Mouse (Mus musculus) liver, embryonic 16.5 days (tissue): Measurements from ENCODE around the gene Tmed1. TPM values are rescaled to one million over a fixed set of nuclear protein-coding genes. Genes with fewer than 3 reads are reported as not detected.
"Not testable (repeated sequence)": the region's sequence is repeated elsewhere in the genome, so short reads cannot be mapped to it uniquely, and the experiment has no call there.

ENCODE experiments used
- ATAC-seq: fragments of 200-750 bp; cut with Nextera tagmentation; 2 replicates; pipeline ENCODE4 v1.8.0; 2017; ENCODE audit warnings: low read depth, mild to moderate bottlenecking, moderate number of reproducible peaks, moderate library complexity
- H3K27ac ChIP-seq: fragments of 300-500 bp; sonication (generic); 2 replicates; pipeline ENCODE4 v1.5.1; 2014; ENCODE audit warnings: mild to moderate bottlenecking, low read length
- H3K27me3 ChIP-seq: fragments of 300-500 bp; sonication (generic); 2 replicates; pipeline ENCODE4 v1.6.1; 2014; ENCODE audit warnings: low read depth, low read length, mixed read lengths; ENCODE audit not compliant: control insufficient read depth, insufficient read depth
- H3K36me3 ChIP-seq: fragments of 300-500 bp; sonication (generic); 2 replicates; pipeline ENCODE4 v1.6.1; 2014; ENCODE audit warnings: mild to moderate bottlenecking; ENCODE audit not compliant: control insufficient read depth, insufficient read depth
- H3K4me1 ChIP-seq: fragments of 300-500 bp; sonication (generic); 2 replicates; pipeline ENCODE4 v1.6.1; 2014; ENCODE audit warnings: low read depth, low read length, mixed read lengths; ENCODE audit not compliant: control insufficient read depth
- H3K4me2 ChIP-seq: fragments of 300-500 bp; sonication (generic); 2 replicates; pipeline ENCODE4 v1.6.1; 2014; ENCODE audit warnings: low read depth, low read length, mixed read lengths
- H3K4me3 ChIP-seq: fragments of 300-500 bp; sonication (generic); 2 replicates; pipeline ENCODE4 v1.5.1; 2014; ENCODE audit warnings: low read depth, mild to moderate bottlenecking, low read length
- H3K9ac ChIP-seq: fragments of 300-500 bp; sonication (generic); 2 replicates; pipeline ENCODE4 v1.6.1; 2014; ENCODE audit warnings: low read depth, low read length
- H3K9me3 ChIP-seq: fragments of 300-500 bp; sonication (generic); replicated peaks from 2 replicates; pipeline ENCODE4 v1.6.1; 2016; ENCODE audit warnings: low read length; ENCODE audit not compliant: control insufficient read depth
- WGBS: fragments of 180-500 bp; shearing (Covaris S2); extraction: QIAGEN DNeasy Blood & Tissue Kit; methylation state at CpG from one replicate; pipeline ENCODE4 v1.1.7; 2014; ENCODE audit not compliant: insufficient replicate concordance; 5-methylcytosine and 5-hydroxymethylcytosine counted together
- polyA plus RNA-seq: library from polyadenylated mRNA; unstranded; fragments of >200 nt; fragmentation: Nextera tagmentation; extraction: Ambion mirVana; gene quantifications from 2 replicates; pipeline ENCODE4 v1.2.1, GENCODE M21; 2015

Tmed1 gene
- polyA plus RNA-seq, 1 experiment from 2014 or later, result 27.3 TPM

DNA sequence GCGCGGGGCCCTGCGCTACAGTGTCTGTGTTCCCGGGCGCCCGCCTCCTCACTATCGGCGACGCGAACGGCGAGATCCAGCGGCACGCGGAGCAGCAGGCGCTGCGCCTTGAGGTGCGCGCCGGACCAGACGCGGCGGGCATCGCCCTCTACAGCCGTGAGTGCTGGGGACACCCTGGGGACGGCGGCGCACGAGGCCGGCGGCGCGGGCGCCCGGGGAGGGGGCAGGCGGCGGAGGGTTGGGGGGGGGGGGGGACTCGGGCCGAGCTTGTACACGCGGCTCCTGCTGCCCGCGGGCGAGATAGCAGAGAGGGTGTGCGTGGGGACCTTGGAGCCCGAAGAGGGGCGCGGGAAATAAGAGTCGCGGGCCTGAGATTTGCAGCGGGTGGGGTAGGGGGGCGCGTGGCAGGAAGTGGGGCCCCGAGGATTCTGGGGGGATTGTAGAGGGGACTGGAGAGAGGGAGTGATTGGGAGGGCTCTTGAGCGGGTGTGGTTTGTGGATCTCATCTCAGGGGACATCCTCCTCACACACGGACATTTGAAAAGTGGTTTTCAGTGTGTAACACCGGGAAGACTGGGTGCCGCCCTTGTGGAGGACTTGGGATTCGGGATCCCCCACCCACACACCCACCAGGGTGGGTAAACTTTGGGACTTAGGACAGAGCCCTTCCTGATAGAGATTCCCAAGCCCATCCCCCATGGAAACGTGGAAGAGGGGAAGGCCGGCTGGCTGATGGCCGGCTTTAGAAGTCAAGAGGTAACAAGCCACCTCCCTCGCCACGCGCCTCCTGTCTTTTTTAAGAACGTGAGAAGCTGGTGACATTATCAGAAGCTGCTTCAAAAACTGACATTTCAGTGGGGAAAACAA lies 37.3 kb upstream of the Tmed1 start:
- Histone ChIP-seq H3K4me2 (peak overlapping the region; percentile 84), H3K4me1 (peaks cover 21% of the 10 kb centered on the region), H3K36me3 (peaks cover 4% of the 10 kb centered on the region; the same call in 1 of the 2 replicates), H3K9ac (peak overlapping the region; percentile 98), H3K27me3 (no peaks in the 10 kb centered on the region), H3K9me3 (no peaks in the 10 kb centered on the region), H3K4me3 (peak overlapping the region; percentile 71), H3K27ac (peak overlapping the region; percentile 94)
- WGBS, result under 1% methylated on average over 47 of the region's 66 CpGs
- ATAC-seq, result peak; percentile 20

DNA sequence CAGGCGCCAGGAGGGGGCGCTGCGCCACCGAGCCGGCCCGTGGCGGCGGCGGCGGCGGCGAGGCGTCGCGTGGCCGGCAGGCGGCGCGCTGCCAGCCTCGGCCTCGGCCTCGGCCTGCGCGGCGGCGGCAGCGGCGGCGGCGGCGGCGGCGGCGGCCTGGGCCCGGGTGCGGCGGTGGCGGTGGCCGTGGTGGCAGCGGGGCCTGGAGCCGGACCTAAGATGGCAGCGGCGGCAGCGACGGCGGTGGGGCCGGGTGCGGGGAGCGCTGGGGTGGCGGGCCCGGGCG lies 36.7 kb upstream of the Tmed1 start, which contains the start of gene Carm1:
TSS of gene Carm1 (plus strand) at position 106 of the 286 bp plus-strand sequence.
- H3K4me3 ChIP-seq, result peak within 1 kb of the TSS; percentile 71
- H3K36me3 ChIP-seq, result peaks cover 4% of the 10 kb centered on the region; the same call in 1 of the 2 replicates
- peak within 1 kb of the TSS; percentile 94 for H3K4me2 ChIP-seq
- no peaks in the 10 kb centered on the region for H3K9me3 ChIP-seq
- peaks cover 21% of the 10 kb centered on the region for H3K4me1 ChIP-seq
- no peaks in the 10 kb centered on the region for H3K27me3 ChIP-seq
- ATAC-seq, result no peak
- 0% methylated on average over 18 of the region's 52 CpGs for WGBS
- peak within 1 kb of the TSS; percentile 98 for H3K9ac ChIP-seq
- peak within 1 kb of the TSS; percentile 94 for H3K27ac ChIP-seq

DNA sequence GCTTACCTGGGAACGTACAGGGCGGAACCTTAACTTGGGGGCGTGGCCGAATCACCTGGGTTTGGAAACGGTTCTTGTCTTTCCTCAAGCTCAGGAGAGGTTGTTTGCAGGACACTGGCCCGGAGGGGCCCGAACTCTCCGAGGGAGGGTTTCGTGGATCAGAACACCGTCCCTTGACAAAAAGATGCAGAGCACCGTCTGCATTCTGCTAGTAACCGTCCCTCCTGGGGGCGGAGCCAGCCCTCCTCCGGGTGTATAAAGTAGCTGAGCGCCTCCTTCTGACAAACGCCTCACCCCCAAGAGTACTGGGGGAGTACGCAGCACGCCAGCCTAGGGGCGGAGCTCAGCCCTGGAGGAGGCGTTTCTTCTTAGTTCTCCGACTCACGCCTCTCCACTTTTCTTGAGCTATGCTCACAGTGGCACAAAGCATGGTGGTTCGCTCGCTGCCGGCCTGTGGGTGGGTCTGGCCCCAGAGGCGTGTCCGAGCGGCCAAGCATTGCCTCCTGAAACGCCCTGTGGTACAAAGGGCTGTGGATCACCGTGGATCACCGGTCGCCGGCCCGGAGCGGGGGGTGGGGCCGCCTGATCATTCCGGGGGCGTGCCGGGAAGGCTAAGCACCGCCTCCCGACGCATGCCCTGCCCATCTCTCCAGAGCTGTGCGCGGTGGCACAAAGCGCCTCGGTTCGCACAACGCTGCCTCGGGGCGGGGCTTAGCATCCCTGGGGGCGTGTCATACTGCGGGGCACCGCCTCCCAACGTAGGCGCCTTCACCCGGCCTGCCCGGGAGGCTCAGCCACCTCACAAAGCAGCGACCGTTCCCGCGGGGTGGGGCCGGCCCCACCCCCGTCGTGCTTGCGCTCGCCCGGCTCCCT lies 36.1 kb upstream of the Tmed1 start:
- ATAC-seq, result peak; percentile 84
- Histone ChIP-seq H3K4me2 (peak overlapping the region; percentile 94), H3K4me1 (peaks cover 19% of the 10 kb centered on the region), H3K27me3 (no peaks in the 10 kb centered on the region), H3K4me3 (peak overlapping the region; percentile 71), H3K9ac (peak overlapping the region; percentile 66), H3K27ac (peak overlapping the region; percentile 94), H3K36me3 (peaks cover 4% of the 10 kb centered on the region; the same call in 1 of the 2 replicates), H3K9me3 (no peaks in the 10 kb centered on the region)
- under 1% methylated on average over 67 of the region's 67 CpGs for WGBS

DNA sequence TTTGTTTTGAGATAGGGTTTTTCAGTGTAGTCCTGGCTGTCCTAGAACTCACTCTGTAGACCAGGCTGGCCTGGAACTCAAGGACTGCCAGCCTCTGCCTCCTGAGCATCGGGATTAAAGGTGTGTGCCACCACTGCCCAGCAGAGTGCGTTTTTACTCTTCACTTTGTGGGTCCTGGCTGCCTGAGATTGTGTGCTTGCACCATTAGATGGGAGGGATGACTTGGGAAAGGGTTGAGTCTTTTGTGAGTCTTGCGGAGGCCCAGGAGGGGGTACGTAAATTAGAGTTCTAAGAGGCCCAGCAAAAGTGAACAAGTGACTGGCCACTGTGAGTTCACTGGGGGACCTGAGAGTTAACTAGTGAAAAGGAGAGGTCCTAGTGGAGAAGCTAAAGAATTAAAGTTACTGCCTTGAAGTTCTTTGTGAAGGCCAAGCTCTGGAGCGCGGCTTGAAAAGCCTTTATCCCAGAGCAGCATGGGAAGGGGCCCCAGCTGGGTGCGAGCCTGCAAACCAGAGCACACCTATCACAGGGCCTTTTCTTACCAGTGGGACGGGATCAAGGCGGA lies 35.4 kb upstream of the Tmed1 start:
- Histone ChIP-seq H3K27me3 (no peaks in the 10 kb centered on the region), H3K4me1 (peaks cover 19% of the 10 kb centered on the region), H3K4me3 (peak overlapping the region; percentile 71), H3K4me2 (peak overlapping the region; percentile 94), H3K36me3 (no peaks in the 10 kb centered on the region), H3K27ac (peak overlapping the region; percentile 94), H3K9ac (peak overlapping the region; percentile 66), H3K9me3 (no peaks in the 10 kb centered on the region)
- ATAC-seq, result peak; percentile 46
- 16% methylated on average over 9 of the region's 9 CpGs for WGBS

DNA sequence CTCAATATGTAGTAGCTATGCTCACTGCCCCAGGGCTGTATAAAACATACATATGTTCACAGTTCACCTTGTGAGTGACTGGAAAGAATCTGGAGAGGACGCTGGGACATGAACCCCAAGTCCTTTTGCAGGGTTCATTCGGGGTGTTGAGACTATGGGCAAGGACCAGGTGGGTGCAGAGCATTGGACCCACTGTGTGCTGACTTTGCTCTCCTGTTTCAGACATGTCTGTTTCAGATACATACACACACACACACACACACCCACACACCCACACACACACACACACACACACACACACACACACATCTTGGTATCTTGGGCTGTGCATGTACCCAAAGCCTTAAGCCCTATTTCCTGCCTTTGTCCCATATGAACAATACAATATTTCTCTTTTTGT lies 31.9 kb upstream of the Tmed1 start:
- WGBS, result 67% methylated on average over 2 of the region's 2 CpGs
- H3K36me3 ChIP-seq, H3K9ac ChIP-seq, H3K4me2 ChIP-seq, H3K27ac ChIP-seq, H3K4me1 ChIP-seq, H3K9me3 ChIP-seq, H3K4me3 ChIP-seq, H3K27me3 ChIP-seq, ATAC-seq: not testable (repeated sequence)

DNA sequence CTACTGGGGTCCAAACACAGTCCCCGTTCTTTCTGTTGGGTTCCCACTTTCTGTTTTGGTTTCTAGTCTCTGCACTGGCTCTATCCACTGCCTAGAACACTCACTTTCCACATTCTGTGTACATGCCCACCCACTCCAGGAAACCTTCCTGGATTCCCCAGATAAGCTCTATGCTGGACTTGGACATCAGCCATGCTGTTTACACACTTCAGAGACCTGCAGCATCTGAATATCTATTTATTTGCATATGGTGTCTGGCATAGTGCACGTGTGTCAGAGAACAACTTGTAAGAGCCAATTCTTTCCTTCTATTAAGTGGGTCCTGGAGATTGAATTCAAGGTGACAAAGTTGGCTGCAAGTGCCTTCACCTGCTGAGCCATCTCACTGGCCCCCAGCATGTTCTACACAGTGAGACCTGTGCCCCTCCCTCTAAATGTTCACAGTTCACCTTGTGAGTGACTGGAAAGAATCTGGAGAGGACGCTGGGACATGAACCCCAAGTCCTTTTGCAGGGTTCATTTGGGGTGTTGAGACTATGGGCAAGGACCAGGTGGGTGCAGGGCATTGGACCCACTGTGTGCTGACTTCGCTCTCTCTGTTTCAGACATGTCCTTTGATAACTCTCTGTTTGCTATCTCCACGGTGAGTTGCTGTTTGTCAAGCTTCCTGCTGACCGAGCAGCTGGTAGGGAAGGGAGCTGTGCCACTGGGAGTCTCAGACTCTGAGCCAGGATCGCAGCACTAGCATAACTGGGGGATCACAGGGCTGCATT lies 30.1 kb upstream of the Tmed1 start:
- H3K36me3 ChIP-seq, result no peaks in the 10 kb centered on the region
- no peaks in the 10 kb centered on the region for H3K27me3 ChIP-seq
- no peak overlapping the region for H3K27ac ChIP-seq
- H3K4me2 ChIP-seq, result no peak overlapping the region
- no peak overlapping the region for H3K4me3 ChIP-seq
- H3K9ac ChIP-seq, result no peak overlapping the region
- 44% methylated on average over 7 of the region's 7 CpGs for WGBS
- H3K4me1 ChIP-seq, result peaks cover 5% of the 10 kb centered on the region
- ATAC-seq, result peak; percentile 30; the same call in 1 of the 2 replicates
- H3K9me3 ChIP-seq, result no peaks in the 10 kb centered on the region

DNA sequence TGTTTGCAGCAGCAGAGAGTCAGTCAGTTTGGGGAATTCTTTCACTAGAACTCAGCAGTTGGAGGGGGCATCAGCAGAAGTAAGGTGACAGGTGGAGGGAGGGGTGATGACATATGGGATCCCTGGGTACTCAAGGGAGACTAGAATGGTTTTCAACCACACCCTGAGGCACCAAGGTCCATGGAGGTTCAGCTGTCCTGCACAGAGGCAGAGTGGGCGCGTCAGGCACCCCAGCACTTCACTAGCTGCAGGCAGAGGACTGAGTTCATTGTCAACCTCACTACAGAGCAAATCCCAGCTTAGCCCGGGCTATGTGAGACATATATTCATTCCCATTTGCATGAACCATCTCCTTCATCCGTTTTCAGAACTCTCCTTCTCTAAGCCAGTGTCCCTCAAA lies 27.0 kb upstream of the Tmed1 start:
- WGBS, result 64% methylated on average over 4 of the region's 4 CpGs
- Histone ChIP-seq H3K4me3 (no peak overlapping the region), H3K27ac (no peak overlapping the region), H3K27me3 (no peaks in the 10 kb centered on the region), H3K4me1 (peaks cover 4% of the 10 kb centered on the region; the same call in 1 of the 2 replicates), H3K9me3 (no peaks in the 10 kb centered on the region), H3K36me3 (no peaks in the 10 kb centered on the region), H3K9ac (no peak overlapping the region), H3K4me2 (no peak overlapping the region)
- no peak for ATAC-seq

DNA sequence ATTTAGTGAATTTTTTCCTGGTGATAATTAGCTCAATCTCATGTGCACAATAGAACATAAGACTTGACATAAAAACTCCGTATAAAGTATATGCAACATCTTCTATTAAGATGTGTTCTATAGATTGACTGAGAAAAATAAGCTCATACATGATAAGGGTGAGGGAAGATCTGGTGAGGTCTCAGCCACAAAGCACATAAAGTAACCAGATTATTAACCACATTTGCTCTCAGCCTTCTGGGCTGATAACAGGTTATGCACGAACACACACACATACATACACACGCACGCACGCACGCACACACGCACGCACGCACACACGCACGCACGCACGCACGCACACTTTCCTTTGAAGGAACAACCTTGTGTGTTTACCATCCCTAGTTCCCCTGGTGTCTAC lies 26.4 kb upstream of the Tmed1 start:
- WGBS, result 63% methylated on average over 14 of the region's 14 CpGs

More for the DNA sequence above, 26.4 kb upstream of the Tmed1 start:
- no peak overlapping the region for H3K4me3 ChIP-seq
- H3K4me2 ChIP-seq, result no peak overlapping the region
- no peaks in the 10 kb centered on the region for H3K36me3 ChIP-seq
- H3K4me1 ChIP-seq, result peaks cover 4% of the 10 kb centered on the region; the same call in 1 of the 2 replicates
- H3K9ac ChIP-seq, result no peak overlapping the region
- no peaks in the 10 kb centered on the region for H3K27me3 ChIP-seq
- no peak for ATAC-seq
- no peaks in the 10 kb centered on the region for H3K9me3 ChIP-seq
- no peak overlapping the region for H3K27ac ChIP-seq
